Mouse (Mus musculus) right cerebral cortex, adult 18-20 months (tissue): Measurements from ENCODE around the gene Ptprg.
"Not testable (repeated sequence)": the region's sequence is repeated elsewhere in the genome, so short reads cannot be mapped to it uniquely, and the experiment has no call there.

Source experiments
- DNase-seq: peaks from one replicate; pipeline ENCODE4 v3.0.0; 2022; ENCODE audit warnings: mixed read lengths

The Ptprg gene

DNA sequence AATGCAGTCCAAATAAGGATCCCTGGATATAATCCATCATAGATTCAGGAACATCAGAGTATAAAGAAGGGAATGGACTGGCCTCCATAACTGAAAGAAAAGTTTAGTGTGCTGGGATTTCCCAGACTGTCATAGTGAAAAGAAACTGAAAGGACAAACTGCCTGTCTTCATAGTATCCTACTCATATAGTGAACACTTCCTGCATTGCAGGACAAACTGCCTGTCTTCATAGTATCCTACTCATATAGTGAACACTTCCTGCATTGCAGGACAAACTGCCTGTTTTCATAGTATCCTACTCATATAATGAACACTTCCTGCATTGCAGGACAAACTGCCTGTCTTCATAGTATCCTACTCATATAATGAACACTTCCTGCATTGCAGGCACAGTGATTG is 736.4 kb downstream of the Ptprg start:
- not testable (repeated sequence) for DNase-seq
